9 mouse cellular contexts compared by ENCODE assay signal in genomic region chr6:140337083-140337491, GRCm38 (mm10).
DNase-seq lines count a peak whose midpoint lies in the region; ATAC-seq lines count a peak whose summit lies in the region.
"Had no signal": no experiment of that assay in that cellular context is flagged by ENCODE, and none has a peak within 500 bp of the region (broad histone marks: within the 10 kb centered on the region; RNA-seq: fewer than 3 reads in every experiment).

No protein-coding gene starts in this region.

- WGBS in hindbrain, embryonic 14.5 days = 0% methylated on average over 2 of the region's 3 CpGs
- WGBS in neural tube, embryonic 13.5 days = 0% methylated on average over 2 of the region's 3 CpGs

- no peaks in the 10 kb centered on the region for H3K27me3 ChIP-seq in hindbrain, embryonic 14.5 days (ENCODE audit: control insufficient read depth, insufficient read depth, low read length)
- no peaks in the 10 kb centered on the region for H3K27me3 ChIP-seq in neural tube, embryonic 13.5 days

- H3K36me3 ChIP-seq in hindbrain, embryonic 14.5 days (replicated peaks; ENCODE audit: control insufficient read depth, insufficient read depth) = no peaks in the 10 kb centered on the region
- no peaks in the 10 kb centered on the region for H3K36me3 ChIP-seq in neural tube, embryonic 13.5 days

- H3K4me3 ChIP-seq in hindbrain, embryonic 14.5 days (replicated peaks; ENCODE audit: low read length) = no peak overlapping the region
- H3K4me3 ChIP-seq in neural tube, embryonic 13.5 days = no peak overlapping the region

- 0 out of 2 replicates have a peak overlapping the region, but pooled peaks have one; percentile 14 for H3K27ac ChIP-seq in hindbrain, embryonic 14.5 days
- 0 out of 2 replicates have a peak overlapping the region, but pooled peaks have one; percentile 61 for H3K27ac ChIP-seq in neural tube, embryonic 13.5 days (replicated peaks)

- no peaks in the 10 kb centered on the region for H3K9me3 ChIP-seq in hindbrain, embryonic 14.5 days (ENCODE audit: control insufficient read depth, low read length)
- no peaks in the 10 kb centered on the region for H3K9me3 ChIP-seq in neural tube, embryonic 13.5 days

- H3K9ac ChIP-seq in hindbrain, embryonic 14.5 days = no peak overlapping the region
- H3K9ac ChIP-seq in neural tube, embryonic 13.5 days = no peak overlapping the region

- DNase-seq in kidney, postnatal 14 days = peak; percentile 12
- DNase-seq in kidney, adult 8-10 months = no peak
- peak; percentile 57 for DNase-seq in embryo, embryonic 9.5 days (ENCODE audit: extremely low spot score)
- DNase-seq in hindbrain, embryonic 14.5 days (ENCODE audit: low spot score) = no peak
- DNase-seq in right cerebral cortex, postnatal 4 days = no peak
- DNase-seq in left cerebral cortex, adult 8-10 months (ENCODE audit: low spot score in 2 of 2) = no peak
- DNase-seq in cerebellum, adult 18-20 months = no peak
- DNase-seq: gastrocnemius, postnatal 25 days had no signal

- no peak for ATAC-seq in hindbrain, embryonic 14.5 days (ENCODE audit: low FRiP score)
- no peak for ATAC-seq in neural tube, embryonic 13.5 days (ENCODE audit: low read depth)

- H3K4me2 ChIP-seq in hindbrain, embryonic 14.5 days (replicated peaks) = peak overlapping the region; percentile 45; the same call in 1 of the 2 replicates
- peak overlapping the region; percentile 48 for H3K4me2 ChIP-seq in neural tube, embryonic 13.5 days

- H3K4me1 ChIP-seq in hindbrain, embryonic 14.5 days (replicated peaks; ENCODE audit: control insufficient read depth, insufficient read depth, low read length) = peaks cover 17% of the 10 kb centered on the region
- peaks cover 39% of the 10 kb centered on the region for H3K4me1 ChIP-seq in neural tube, embryonic 13.5 days (replicated peaks)

Comparison
In these comparisons a context has a peak if more than half of its experiments do, and no peak if none do; other contexts are left out.
1. DNase-seq: peak in kidney, postnatal 14 days (single experiment) and embryo, embryonic 9.5 days (single experiment); none in kidney, adult 8-10 months (0 of 2), hindbrain, embryonic 14.5 days (single experiment), right cerebral cortex, postnatal 4 days (single experiment), left cerebral cortex, adult 8-10 months (0 of 2) and cerebellum, adult 18-20 months (0 of 2).